Mouse (Mus musculus): ENCODE measurements around the gene Flt3l.

DNA sequence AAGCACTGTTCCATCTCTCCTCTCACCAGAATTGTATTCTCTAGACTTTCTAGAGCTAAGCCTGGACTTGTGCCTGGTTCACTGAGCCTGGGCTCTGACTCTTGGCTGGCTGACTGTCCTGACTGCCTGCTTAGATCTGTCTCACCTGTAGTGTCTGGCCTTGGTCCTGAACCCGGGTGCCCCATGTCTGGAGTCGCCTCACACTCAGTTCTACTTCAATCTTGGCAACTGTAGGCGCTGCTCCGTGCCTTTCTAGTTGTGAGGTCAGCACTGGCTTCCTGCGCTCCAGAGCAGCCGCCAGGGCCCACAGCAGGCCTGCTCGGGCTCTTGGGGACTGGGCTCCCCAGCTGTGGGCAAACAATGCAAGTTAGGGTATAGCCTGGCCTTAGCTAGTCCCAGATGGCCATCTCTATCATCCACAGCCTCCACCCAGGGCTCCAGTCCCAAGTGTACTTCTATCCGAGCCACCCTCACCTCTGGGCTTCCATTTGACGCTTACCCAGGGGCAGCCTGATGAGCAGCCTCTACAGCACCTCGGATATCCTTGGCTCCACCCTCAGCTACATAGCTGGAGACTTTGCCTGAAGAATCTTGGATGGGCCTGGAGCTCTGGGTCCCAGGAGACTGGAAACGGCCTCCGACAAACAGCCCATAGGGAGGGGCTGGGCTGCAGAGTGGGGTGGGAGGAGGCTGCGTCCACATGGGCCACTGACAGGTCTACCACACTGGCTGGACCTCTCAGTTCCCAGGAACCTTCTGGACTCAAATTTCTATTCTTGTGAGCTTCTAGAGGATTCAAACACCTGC is 8.3 kb upstream of the Flt3l start:
- no peak for TF ChIP-seq CTCF (IDR thresholded peaks at IDR 0.05; ENCODE audit: extremely low read depth, insufficient read length, insufficient replicate concordance, low read depth, low read length)
- TF ChIP-seq POLR2A (IDR thresholded peaks at IDR 0.05; ENCODE audit: low read depth, low read length), result no peak
